ENCODE assay signal across 21 mouse cellular contexts in the genomic region with DNA sequence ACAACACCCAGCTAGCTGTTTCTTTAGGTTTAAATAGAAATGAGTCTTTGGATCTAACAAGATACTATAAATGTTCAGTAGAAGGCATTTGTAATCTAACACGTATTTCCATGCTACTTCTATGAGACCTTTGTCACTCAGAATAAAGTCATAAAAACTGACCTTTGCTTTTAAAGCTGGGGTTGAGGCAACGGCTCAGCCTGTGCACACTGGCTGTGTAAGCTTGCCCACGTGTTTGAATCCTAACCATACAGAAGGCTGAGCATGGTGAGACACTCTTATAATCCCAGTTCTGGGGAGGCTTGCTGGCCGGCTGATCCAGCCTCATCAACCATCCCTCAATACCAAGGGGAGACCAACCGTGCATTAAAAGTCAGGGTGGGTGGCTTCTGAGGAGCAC.
"Had no signal": no experiment of that assay in that cellular context is flagged by ENCODE, and none has a peak within 500 bp of the region (broad histone marks: within the 10 kb centered on the region; RNA-seq: fewer than 3 reads in every experiment).

No protein-coding gene starts in this region.

- H3K9me3 ChIP-seq: limb, embryonic 10.5 days; limb, embryonic 13.5 days; midbrain, embryonic 15.5 days; neural tube, embryonic 12.5 days; neural tube, embryonic 15.5 days had no signal

- H3K36me3 ChIP-seq: limb, embryonic 10.5 days; limb, embryonic 13.5 days; midbrain, embryonic 15.5 days; neural tube, embryonic 12.5 days; neural tube, embryonic 15.5 days had no signal

- DNase-seq: kidney, adult 2 months; kidney, postnatal 25 days; liver; liver, postnatal 0 days; lung, embryonic 14.5 days; right cerebral cortex, adult 18-20 months; right cerebral cortex, postnatal 14 days; right cerebral cortex, postnatal 4 days; spleen, adult 18-20 months; thymus, adult 18-20 months; thymus, postnatal 36 days had no signal

- H3K4me3 ChIP-seq: limb, embryonic 10.5 days; limb, embryonic 13.5 days; midbrain, embryonic 15.5 days; neural tube, embryonic 12.5 days; neural tube, embryonic 15.5 days had no signal

- H3K4me2 ChIP-seq: limb, embryonic 13.5 days; lung, embryonic 14.5 days; midbrain, embryonic 11.5 days; midbrain, embryonic 15.5 days; neural tube, embryonic 12.5 days; neural tube, embryonic 15.5 days had no signal

- H3K27ac ChIP-seq: kidney, postnatal 0 days; limb, embryonic 13.5 days; liver, embryonic 14.5 days; macrophage; midbrain, embryonic 15.5 days; neural tube, embryonic 12.5 days; neural tube, embryonic 15.5 days had no signal

- H3K9ac ChIP-seq: limb, embryonic 13.5 days; liver, embryonic 14.5 days; liver, postnatal 0 days; lung, embryonic 14.5 days; midbrain, embryonic 15.5 days; neural tube, embryonic 12.5 days; neural tube, embryonic 15.5 days had no signal

- ATAC-seq: liver, postnatal 0 days; lung, postnatal 0 days; midbrain, embryonic 15.5 days had no signal

- H3K27me3 ChIP-seq: limb, embryonic 13.5 days; midbrain, embryonic 15.5 days; neural tube, embryonic 12.5 days; neural tube, embryonic 15.5 days had no signal
